Mouse (Mus musculus) heart, postnatal 4 days (tissue): ENCODE measurements around the gene Ifne. TPM values are rescaled to one million over a fixed set of nuclear protein-coding genes. Genes with fewer than 3 reads are reported as not detected.

Source experiments
- DNase-seq: peaks from one replicate; pipeline ENCODE4 v3.0.0; 2021
- total RNA-seq, 2 experiments: library from RNA; stranded (reverse); gene quantifications; 2 replicates each; pipeline ENCODE4 v1.2.3; 2021

Gene Ifne
- total RNA-seq: not detected

DNA sequence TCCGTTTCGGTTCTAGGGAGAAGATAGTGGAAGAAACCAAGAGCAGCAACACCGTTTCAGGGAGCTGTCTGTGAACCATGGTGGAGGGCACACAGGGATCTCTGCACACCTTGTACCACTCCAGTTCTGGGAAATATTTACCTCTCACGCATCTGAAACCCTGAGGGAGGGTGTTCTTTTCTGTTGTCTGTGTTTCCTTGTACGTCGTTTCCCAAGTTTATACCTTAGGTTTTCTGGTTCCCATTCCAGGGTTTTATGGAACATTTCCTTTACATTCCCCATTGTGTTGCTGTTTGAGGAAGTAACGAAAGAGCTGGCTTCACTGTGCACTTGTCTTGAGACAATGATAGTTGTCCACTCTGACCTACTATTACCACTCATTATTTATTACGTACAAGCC is at the start of gene Ifne:
Gene Ifne, minus strand, starts transcription at position 101 of the 400 bp plus-strand sequence.
- no peak for DNase-seq

DNA sequence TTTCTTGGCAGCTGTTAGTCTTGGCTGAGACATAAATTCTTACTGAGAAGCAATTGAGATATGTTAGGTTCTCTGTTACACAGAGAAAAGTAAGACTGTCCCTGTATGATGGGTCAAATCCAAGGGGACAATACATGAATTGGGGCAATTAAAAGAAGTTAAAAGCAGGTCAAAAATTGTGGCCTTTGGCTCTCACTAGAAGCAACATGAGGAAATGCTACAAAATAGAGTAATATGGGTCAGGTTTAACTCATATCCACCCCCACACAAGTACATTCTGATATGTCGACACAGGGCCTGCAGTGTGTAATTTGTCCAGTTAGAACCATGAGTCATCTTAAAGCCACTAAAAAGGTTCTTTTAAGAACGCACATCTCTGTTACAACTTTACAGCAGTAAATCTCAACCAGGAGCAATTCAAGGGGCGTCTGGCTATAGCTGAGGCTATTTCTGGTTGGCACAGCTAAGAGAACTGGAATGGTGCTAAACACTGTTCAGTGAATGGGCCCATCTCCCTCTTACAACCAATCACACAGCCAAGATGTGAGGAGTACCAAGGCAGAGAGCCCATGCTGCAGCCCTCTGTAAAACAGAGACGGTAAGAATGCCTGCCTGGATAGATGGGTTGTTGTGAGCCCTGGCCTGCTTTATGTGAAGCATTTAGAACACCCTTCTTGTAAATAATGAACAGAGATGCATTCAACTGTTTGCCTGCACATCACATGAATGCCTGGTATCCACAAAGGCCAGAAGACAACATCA is 48.5 kb upstream of the Ifne start:
- DNase-seq: no peak

DNA sequence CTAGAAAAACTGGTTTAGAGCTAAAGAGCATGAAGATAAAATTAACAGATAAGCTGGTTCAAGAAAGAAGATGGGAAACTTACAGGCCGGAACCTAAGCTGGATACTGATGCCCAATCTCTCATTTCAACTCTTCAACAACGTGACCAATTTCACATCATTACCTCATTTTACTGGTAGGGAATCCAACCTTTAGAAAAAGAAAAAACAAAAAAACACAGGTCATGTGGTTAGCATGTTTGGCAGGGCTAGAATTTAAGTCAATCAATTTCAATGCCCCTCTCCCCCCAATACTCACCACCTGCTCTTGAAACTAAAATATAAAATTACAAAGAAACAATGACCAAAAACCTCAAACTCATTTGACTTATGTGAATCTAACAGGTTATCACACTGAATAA is 47.8 kb upstream of the Ifne start:
- no peak for DNase-seq

DNA sequence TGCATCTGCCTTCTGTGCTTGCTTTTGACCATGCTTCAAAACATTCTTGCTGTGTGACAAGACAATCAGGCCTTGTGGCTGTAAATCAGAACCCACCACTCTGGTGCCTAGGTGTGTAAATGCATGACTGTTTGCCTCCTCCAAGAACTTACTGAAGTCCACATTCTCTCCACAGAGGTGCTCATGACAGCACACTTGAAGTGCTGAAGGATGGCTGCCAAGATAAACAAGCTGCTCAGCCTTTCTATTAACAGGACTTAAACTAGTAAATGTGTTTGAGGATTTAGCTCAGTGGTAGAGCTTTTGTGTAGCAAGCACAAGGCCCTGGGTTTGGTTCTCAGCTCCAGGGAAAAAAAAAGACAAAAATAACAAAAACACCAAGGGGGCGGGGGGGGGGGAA is 46.6 kb upstream of the Ifne start:
- no peak for DNase-seq

DNA sequence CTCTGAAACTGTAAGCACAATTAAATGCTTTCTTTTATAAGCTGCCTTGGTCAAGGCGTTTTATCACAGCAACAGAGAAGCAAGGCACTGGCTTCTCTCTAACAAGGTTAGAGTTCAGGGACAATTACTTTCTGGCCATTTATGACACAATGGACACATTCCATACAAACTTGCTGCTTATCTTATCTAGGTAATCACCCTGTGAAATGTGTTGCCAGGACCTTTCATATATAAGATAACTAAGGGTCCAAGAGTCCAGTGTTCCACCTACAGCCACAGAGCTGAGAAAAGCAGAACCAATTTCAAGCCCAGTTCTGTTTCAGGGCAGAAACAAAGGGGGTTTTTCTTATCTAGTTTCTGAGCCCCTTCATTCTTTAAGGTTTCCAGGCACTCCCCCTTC is 46.1 kb upstream of the Ifne start:
- no peak for DNase-seq

DNA sequence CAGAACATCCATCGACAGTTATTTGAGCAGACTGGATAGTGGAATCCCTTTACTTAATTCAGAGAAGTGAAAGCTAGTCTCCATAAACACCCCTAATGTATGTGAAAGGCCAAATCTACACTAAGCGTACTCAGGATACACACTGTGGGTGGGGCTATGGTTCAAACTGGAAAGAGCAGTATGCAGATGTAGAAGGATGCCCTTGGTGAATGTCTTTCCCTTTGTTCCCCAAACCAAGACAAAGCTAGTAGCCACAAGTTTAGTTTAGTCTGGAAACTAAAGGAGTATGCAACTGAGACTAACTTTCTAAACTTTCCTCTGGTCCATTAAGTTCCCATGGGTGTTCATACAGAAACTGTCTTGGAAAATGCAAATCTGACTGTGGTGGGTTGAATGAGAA is 45.5 kb upstream of the Ifne start:
- DNase-seq: no peak

DNA sequence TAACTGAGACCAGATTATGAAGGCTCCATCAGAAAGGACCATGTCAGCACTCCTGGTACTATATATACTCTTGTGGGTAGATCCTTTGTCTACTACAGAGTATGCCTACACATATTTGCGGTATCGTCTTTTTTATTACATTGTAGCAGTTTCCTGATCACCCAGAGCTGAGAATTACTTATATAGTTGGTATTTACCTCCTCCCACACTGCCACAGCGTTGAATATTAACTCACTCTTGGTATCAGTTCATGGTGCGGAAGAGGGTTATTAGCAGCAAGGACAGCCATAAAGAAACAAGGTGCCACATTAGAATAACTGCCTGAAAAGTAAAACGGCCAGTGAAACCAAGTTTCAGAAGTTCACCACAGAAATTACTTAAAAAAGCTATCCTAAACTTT is 41.3 kb upstream of the Ifne start:
- no peak for DNase-seq

DNA sequence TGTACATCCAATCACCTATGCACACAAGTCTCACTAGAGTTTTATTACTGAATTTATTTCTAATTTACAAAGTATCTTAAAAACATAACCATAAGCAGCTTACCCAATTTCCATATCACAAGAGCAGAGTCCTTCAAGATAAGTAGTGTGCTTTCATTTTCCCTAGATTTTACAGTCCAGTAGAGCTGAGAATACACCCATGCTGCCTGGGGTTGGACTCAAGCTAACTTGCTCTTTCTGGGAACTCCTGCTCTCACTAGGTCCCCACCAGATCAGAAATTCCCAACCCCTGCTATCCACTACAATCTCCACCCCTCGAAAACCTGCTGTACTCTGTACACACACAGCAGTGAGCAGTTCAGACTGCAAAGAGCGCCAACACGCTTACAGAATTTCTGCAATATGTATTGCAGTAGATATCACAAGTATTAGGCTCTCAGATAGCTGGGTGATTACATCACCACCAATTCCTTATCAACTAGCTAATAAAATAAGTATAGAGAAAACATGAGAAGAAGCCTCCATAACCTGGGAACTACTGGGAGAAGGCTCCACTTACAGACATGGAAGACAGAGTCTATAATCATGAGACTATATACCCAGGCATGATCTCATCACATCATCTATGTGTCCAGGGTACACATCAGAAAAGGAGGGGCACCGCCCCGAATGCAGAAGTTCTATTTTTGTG is 37.9 kb upstream of the Ifne start:
- no peak for DNase-seq

DNA sequence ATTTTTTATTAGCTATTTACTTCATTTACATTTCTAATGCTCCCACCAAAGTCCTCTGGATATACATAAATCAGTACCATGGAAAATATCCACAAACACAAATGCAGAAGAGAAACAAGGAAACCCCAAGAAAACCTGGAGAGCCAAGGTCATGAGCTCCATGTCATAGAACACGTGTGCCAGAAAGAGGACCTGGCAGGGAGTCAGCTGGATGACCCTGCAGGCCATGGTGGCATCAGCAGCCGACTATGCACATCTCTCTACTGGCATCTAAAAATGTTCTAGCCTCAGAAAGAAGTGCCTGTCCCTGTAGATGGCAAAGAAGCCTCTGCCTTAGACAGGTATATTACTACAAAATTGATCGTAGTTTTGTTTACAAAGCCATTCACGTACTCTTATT is 36.3 kb upstream of the Ifne start:
- DNase-seq: no peak

DNA sequence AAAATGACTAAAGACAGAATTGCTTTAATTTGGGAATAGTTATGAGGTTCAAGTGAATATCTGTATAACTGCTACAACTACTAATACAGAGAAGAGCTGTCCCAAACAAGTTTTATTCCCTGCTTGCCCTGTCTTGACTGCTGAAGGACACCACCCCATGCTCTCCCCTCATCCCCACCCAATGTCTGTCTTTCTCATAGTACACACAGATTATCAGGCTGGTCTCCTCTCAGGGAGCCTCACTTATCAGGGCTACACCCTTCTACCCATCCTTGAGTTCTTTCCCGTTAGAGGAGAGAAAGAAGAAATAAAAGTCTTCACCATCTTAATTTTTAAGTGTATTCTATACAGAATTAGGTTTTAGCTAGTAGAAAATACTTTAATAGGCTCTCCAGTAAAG is 34.0 kb upstream of the Ifne start:
- no peak for DNase-seq

DNA sequence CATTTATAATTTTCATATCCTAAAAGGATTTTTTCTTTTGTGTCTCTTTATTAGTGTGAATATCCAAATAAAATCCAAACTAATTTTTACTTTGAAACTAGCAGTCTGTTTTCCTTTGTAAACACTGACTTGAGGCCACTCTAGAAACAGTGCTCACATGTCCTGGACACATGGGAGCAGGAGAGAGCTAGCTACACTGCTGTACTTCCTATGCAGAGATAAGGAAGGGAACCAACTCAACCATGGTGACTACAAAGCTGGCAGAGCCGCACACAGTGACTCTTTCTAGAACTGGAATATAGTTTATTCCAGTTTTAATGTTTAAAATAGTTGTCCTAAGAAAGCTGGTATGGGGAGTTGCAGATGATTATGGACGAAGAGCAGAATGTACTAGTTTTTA is 32.9 kb upstream of the Ifne start:
- no peak for DNase-seq

DNA sequence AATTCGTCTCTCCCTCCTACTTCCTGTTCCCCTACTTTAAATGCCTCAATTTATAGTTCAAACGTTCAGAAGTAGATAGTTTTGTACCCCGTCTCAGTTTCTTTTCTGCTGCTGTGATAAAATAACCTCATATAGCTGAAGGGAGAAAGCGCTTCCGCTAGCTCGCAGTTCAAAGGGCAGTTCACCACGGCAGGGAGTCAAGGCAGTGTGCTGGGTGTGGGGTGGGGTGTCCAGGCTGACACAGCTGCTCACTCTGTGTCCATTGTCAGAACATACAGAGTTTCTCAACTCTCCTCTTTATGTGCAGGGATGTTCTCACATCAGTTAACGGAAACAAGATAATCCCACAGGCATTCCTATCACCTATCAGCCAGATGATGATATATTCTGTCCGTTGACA is 32.2 kb upstream of the Ifne start:
- DNase-seq: no peak

DNA sequence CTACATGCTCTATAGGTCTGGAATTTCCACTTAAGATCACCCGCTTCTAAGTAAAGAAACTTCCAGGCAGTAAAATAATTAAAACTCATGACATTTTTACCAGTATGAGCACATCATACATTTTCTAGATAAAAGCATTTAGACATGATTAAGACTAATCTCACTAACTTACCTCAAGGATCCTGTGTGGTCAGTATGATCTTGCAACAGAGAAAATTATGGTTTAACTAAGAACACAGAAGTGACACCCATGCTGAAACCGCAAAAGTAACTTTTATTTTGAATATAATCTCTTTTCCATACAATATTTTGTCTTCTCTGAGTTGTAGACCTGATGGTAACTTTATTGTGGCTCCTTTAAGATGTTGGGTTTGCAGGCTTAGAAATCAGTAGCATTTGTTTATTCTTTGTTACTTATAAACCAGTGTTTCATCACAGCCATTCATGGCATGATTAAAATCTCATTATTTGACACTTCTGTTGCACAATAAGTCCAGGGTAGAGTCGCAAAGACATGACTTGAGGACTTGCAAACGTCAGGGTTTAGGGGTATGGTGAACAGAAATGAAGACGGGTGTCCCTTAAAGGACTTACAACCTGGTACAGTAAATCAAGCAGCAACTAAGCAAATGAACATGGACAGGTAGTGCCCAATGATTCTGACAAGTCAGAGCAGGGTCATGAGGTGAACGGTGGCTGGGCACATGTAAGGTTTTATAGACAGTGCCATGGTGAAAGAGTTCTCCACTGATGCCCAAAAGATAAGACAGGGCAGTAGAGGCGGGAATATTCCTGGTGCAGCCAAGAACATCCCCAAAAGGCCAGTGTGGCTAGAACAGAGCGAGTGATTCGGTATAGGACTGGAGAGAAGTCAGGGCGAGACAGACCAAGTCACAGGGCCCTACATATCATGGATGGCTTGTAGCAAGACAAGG is 29.9 kb upstream of the Ifne start:
- no peak for DNase-seq

DNA sequence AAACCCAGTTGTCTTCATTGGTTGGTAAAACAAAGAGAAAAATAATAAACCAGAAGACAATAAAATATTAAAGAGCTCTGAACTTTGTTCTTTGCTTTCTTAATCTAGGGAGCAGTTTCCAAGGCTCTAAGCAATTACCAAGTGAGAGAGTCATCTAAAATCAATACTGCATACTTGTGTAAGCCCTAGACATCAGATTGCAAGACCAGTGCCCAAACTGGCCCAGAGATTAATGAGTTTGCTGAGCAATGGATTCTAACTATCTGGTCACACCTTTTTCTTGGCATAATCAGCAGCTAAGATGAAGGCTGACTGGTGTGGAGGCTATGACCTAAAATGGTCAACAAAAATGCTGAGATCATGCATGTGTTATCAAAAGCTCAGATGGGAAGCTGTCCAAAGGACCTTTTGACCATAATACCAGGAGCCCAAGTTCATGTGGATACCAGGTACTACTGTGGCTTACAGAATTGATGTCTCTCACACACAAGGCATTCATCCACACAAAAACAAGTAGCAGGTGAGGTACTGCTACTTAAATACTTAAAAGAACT is 13.3 kb upstream of the Ifne start:
- no peak for DNase-seq

DNA sequence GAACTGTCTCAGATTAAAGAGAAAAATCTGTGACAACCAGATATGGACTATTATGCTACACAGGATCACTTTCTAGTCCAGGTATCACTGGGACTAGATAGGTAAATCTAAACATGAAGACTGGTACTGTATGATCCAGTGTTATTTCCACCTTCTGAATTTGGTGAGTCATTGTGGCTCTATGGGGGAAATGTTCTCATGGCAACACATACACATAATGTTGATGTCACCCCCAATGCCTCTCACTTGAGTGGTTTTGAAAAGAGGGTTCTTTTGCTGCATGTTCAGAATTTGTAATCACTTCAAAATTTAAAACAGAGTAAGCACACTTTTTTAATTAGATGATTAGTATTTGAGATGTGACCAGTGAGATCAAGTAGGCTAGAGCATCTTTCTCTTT is 8.2 kb upstream of the Ifne start:
- no peak for DNase-seq

DNA sequence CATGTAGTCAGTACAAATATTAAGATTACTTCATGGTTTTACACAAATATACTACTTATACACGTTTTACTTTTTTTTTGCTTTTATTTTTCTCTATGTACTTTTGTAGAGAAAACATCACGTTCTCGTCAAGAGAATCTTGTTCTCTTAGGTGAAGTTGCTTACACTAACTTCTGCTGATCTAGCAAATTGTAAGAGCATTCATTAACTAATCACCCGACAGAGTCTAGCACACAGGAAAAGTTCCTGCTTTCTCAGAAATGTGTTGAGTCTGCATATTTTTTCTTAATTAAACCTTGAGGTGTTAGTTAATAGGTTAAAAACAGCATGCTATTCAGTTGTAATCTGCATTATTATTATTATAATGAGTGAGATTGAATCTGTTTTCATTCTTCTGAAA is 1.2 kb downstream of the Ifne start:
- DNase-seq: no peak

DNA sequence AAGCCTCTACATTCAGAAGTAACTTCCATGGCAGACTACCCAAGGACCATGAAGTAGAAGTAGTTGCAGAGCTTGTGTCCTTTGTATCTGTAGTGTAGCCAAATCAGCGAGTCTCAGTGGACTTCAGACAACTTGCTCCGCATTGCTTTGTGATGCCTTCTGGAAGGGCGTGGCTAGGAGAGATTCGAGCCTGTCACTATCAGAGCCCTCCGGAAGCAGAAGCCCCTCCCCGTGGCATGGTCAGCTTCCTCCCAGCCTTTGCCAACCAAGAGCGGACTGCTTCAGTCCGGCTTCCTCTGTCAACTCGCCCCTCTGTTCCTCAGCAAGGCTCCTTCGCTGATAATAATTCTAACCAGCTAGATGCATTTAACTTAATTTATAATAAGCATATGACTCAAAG is 1.8 kb downstream of the Ifne start:
- DNase-seq: no peak

DNA sequence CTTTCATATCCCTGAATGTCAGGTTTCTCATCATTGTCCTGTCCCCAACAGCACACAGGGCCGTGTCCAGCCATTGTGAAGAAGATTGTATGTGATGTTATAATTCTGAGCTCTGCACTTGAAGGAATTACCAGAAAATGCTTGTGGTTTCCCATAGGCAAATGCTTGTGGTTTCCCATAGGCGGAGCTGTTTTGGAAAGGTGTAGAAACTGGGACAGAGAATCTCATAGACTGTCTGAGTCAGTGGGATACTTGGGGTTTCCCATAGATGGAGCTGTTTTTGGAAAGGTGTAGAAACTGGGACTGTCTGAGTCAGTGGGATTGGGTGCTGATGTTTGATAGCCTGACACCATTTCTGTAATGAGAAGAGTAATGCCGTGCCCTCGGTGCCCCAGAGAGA is 3.5 kb downstream of the Ifne start:
- DNase-seq: no peak

DNA sequence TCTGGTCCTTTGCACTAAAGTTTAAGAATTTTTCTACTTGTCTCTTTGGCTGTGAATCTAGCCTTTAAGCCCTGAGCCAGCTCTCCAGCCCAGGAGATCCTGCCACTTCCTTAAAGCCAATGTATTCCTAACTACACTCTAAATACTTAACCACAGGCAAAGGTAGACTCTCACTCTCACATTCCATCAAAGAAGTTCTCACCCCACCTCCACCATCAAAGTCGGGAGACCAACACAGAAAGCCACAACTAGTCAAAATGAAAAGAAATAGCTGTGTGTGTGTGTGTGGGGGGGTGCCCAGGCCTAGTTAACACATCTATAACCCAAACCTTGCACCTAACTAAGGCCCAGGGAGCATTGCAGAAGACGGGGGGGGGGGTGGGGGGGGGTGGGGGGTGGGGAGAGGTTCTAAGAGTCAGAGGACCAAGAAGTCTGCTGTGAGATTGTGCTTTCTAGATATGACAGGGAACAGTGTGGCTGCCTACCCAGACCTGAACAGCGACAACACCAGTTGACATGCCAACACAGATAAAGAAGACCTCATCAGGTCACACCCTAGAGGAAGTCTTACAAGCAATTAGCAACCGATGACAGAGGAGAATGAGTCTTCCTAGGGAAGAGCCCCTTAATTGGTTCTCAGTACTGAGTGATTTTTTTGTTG is 4.4 kb downstream of the Ifne start:
- DNase-seq: no peak

DNA sequence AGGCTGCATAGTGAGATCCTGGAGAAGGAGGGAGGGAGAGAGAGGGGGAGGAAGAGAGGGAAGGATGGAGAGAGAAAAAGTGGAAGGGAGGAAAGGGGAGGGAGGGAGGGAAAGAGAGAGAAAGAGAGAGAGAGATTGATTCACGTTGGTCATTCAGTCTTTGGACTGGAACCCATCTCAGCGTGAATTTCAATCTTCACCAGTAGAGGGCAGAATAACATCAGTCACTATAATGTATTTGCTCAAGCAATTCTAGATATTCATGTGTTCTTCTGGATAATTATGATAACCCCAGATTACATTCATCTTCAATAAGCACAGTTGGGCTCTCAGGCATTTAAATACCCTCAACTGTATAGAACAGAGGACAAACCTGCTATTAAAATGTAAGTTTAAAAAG is 7.3 kb downstream of the Ifne start:
- peak; percentile 37 for DNase-seq

DNA sequence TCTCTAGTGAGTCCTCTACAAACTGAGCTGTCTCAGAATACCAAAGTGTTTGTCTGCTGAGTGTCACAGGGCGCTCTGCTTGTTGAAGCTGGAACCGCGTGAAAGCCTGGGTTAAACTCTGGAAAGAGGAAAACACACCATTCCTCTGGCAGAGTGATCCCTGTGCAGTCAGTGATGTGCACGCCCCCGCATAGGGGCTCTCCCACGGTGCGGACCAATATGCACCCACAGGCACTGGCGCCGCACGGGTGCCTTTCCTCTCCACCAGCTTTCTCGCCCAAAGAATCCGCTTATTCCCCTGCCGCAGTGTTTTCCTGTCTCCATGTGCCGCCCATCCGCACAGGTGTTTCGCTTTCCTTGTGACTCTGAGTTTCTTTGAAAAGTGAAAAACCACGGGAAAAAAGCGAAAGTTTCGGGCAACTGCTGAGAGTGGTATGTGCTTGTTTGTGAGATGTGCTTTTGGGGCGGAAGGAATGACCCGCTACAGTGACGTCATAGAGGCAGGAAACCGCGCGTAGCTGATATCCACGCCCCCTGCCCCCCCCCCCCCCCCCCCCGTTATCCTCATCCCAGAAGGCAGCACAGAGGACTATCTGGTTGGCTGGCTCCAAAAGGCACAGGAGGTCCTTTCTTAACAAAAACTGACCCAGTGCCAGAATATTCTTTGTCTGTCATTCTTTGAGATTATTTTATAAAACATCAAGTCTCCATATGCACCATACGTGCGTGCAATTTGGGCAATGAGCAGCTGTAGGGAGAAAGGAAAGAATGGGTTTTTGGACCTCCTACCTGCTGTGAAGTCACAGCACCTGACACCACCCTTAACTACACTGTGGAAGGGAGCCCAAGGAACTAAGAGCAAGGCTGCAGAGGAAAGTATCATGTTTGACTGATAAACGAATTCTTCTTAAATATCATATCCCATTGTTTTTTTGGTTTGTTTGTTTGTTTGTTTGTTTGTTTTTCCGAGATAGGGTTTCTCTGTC is 11.8 kb downstream of the Ifne start:
- DNase-seq: peak; percentile 20
